Mouse (Mus musculus) spleen, postnatal 10 days (tissue): ENCODE measurements around the gene Cnot6l.

Experiments
- DNase-seq, 2 experiments: peaks; one replicate each; pipeline ENCODE4 v3.0.0; 2021 to 2022; ENCODE audit warnings: low spot score in 2 of 2

The Cnot6l gene

GRCm38 (mm10) chr5:96164021-96164411 is at the start of gene Cnot6l:
Gene Cnot6l (minus strand): TSS chr5:96164171.
- DNase-seq, result peak; percentile 33 to 43

- peak; percentile 88 to 91 for DNase-seq
These were observed 46.1 kb upstream of the Cnot6l start for GRCm38 (mm10) chr5:96209916-96210583.

GRCm38 (mm10) chr5:96209459-96209858 is 45.5 kb upstream of the Cnot6l start, which contains the start of gene Mrpl1:
Gene Mrpl1 (plus strand): TSS chr5:96209493.
- DNase-seq, result peak; percentile 30 to 50

- DNase-seq, result no peak
These were observed 44.6 kb upstream of the Cnot6l start for GRCm38 (mm10) chr5:96208543-96208942.

GRCm38 (mm10) chr5:96207531-96207930 is 43.6 kb upstream of the Cnot6l start:
- DNase-seq, result no peak

- DNase-seq, result peak in 1 of 2 experiments; percentile 25
These were observed 42.9 kb upstream of the Cnot6l start for GRCm38 (mm10) chr5:96206897-96207296.

GRCm38 (mm10) chr5:96201462-96202154 is 37.6 kb upstream of the Cnot6l start:
- no peak for DNase-seq

GRCm38 (mm10) chr5:96200269-96200668 is 36.3 kb upstream of the Cnot6l start:
- DNase-seq, result no peak

GRCm38 (mm10) chr5:96198271-96198670 is 34.3 kb upstream of the Cnot6l start:
- no peak for DNase-seq

GRCm38 (mm10) chr5:96196547-96197052 is 32.6 kb upstream of the Cnot6l start:
- no peak for DNase-seq

- DNase-seq, result no peak
These were observed 27.3 kb upstream of the Cnot6l start for GRCm38 (mm10) chr5:96191251-96191650.

GRCm38 (mm10) chr5:96189761-96190160 is 25.8 kb upstream of the Cnot6l start:
- DNase-seq, result no peak

GRCm38 (mm10) chr5:96183987-96184386 is 20.0 kb upstream of the Cnot6l start:
- DNase-seq, result no peak

GRCm38 (mm10) chr5:96183211-96183610 is 19.2 kb upstream of the Cnot6l start:
- no peak for DNase-seq

GRCm38 (mm10) chr5:96176879-96177358 is 12.9 kb upstream of the Cnot6l start:
- DNase-seq, result no peak

- no peak for DNase-seq
These were observed 12.2 kb upstream of the Cnot6l start for GRCm38 (mm10) chr5:96176121-96176520.

- DNase-seq, result no peak
These were observed 7.8 kb upstream of the Cnot6l start for GRCm38 (mm10) chr5:96171765-96172164.

GRCm38 (mm10) chr5:96170443-96170842 is 6.5 kb upstream of the Cnot6l start:
- no peak for DNase-seq

- no peak for DNase-seq
These were observed 2.8 kb upstream of the Cnot6l start for GRCm38 (mm10) chr5:96166761-96167160.

GRCm38 (mm10) chr5:96163396-96164020 is 463 bp downstream of the Cnot6l start:
- no peak for DNase-seq

- peak; percentile 74 to 88 for DNase-seq
These were observed 1.3 kb downstream of the Cnot6l start for GRCm38 (mm10) chr5:96162399-96163331.
